Mouse (Mus musculus): ENCODE data around the gene Cdh4.

DNA sequence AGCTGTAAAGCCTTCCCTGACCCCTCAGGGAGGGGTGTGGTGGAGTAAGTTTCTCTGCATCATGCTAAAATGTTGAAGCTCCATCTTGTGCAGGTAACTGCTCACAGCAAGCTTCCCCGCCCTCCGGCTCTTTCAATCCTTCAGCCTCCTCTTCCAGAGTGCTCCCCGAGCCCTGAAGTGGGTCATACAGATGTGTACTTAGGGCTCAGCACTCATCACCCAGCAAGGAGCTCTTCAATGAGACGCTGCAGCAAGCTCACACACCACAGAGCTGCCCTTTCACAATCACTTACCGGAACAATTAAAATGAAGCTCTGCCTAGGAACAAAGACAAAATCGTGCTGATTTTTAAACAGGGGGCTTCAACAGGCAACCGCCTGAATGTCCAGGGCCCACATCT lies 393.3 kb downstream of the Cdh4 start:
- no peak for TF ChIP-seq ZC3H11A (IDR thresholded peaks at IDR 0.05; ENCODE audit: borderline replicate concordance, low read depth, low read length)
- no peak for TF ChIP-seq MAFK (IDR thresholded peaks at IDR 0.05; ENCODE audit: insufficient read depth, low read depth, low read length)
- TF ChIP-seq HCFC1 (IDR thresholded peaks at IDR 0.05; ENCODE audit: borderline replicate concordance, insufficient read depth, low read length), result no peak
- TF ChIP-seq CHD2 (IDR thresholded peaks at IDR 0.05; ENCODE audit: low read depth, low read length), result no peak
- TF ChIP-seq ZNF384 (IDR thresholded peaks at IDR 0.05; ENCODE audit: low read depth, low read length), result no peak
